Mouse (Mus musculus) neural tube, embryonic 10.5 days (tissue): ENCODE data around the gene Sulf2.

Experiments
- DNase-seq: peaks from one replicate; pipeline ENCODE4 v3.0.0-alpha.2; 2017; ENCODE audit warnings: low spot score; ENCODE audit errors: extremely low spot score

Sulf2 gene

DNA sequence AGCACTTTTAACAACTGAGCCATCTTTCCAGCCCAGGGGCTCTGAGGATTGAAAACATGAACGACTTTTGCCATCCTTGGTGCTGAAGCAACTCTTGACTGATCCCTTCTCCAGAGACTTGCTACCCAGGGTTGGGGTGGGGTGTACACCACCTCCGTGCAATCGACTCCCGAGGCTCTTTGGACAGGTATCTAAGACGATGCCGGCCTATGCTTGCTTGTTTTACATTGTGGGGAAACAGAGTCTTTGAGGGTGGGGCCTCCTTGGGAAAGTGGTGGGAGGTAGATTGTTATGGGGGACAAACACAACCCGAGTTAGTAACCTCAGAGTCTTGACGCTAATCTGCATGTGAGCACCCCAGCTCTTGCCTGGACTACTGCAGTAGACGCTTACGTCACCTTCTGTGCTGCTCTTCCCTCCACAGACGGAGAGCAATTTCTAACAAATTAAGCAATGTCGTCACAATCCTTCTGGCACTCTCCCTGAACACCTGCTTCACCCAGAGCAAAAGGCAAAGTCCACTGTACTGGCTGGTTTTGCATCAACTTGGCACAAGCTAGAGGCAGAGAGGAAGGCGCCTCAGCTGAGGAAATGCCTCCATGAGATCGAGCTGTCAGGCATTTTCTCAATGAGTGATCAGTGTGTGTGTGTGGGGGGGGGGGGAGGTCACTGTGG lies 33.6 kb downstream of the Sulf2 start:
- no peak for DNase-seq

DNA sequence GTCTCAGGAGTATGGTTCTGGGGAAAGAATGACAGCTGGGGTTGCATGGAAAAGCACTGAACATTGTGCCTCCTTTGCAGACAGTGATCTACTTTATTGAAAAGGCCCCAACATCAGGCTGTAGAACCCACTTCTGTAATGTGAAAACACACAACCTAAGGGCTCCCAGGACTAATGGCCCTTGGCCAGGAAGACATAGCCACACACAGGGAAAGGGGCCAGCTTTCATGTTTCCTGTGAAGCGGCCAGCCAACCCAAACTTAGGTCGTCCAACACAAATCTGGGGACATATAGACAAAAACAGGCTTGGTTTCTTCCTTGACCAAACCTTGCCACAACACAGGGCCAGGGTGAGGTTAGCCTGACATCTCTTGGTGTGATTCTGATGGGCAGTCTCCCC lies 35.5 kb downstream of the Sulf2 start:
- DNase-seq: no peak

DNA sequence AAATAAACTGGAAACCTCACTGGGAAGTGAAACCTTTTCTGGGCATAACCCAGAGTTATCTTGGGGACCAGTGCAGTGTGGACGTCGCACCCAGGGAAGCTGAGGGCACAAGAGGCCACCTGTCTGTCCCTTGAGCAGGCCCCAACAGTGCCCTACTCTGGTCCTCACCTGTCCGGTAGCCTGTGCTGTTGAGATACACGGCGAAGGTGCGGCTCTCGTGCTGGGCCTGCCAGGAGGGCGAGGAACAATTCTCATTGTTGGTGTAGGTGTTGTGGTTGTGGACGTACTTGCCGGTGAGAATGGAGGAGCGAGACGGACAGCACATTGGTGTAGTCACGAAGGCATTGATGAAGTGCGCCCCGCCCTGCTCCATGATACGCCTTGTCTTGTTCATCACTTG lies 38.8 kb downstream of the Sulf2 start:
- DNase-seq: no peak

DNA sequence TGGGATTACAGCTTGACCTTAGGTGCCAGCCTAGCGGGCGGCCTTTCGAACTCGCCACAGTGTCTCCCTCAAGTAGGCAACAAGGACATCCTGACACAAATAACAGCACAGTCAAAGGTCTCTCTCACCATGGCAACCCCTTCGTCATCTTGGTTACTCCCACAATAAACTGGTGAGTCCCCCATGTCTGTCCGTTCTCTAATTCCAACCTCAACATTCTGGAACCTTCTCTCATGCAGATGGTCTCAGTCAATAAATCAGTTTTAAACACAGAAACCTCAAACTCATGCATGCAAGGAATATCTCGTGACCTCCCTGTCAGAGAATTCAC lies 39.2 kb downstream of the Sulf2 start:
- DNase-seq: no peak

DNA sequence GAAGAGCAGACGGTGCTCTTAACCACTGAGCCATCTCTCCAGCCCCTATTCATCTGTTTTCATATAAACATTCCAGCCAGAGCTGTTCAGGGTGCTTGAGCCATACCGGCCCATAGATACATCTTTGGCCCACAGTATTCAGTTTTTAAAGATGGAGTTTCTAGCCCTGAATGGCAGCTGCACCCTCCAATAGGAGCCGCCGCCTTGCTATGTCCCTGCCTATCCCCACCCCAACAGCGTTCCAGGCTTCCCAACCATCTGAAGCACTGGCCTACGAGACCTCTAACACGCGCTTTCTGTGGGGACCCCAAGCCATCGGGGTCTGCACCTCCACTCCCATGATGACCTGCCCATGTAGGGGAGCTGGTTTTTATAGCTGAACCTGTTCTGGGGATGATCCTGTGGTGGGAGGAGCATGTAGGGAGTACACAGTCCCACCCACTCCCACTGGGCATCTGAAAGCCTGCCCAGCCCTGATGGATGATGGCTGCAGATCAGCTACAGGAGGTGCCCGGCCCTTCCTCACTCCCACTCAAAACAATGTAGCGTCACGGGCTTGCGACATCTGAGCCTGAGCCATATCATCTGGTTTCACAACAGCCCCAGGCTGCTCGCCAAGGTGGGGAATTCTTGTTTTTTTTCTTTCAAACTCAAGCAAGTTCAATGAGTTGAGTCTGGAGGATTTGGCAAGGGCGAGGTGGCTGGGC lies 39.7 kb downstream of the Sulf2 start:
- no peak for DNase-seq

DNA sequence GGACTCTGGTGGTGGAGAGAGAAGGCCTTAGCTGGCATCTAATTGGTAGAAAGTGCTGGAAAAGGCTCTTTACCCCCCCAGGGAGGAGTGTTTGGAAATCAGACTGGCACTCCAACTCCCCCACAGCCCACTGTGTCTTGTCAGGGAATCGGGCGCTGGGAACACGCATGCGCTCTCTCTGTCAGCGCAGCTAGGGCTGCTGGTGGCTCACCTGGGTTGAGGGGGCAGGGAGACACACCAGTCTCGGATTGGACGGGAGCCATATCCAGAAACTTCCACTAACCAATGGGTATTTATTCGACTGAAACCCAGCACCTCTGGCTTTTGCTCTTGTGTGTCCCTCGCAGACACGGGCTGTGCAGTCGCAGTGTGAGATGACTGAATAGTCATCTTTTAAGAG lies 42.5 kb downstream of the Sulf2 start:
- DNase-seq: no peak

DNA sequence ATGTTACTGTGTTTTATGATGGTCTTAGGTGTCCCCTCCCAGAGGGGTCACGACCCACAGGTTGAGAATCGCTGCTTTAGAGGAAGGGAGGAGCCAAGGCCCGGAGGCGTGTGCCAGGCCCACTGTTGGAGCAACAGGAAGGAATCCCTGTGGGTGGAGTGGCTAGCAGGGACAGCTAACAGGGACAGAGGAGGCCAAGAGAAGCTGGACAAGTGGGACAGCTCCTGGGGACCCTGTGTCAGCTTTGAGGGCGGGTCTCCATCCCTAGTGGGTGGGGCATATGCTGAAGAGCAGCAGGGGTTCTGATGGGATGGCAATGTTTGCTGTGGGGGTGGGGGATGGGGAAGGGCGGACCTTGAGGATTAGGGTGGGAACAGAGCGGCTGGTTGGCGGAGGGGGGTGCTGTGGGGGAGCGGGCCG lies 43.6 kb downstream of the Sulf2 start:
- DNase-seq: no peak

DNA sequence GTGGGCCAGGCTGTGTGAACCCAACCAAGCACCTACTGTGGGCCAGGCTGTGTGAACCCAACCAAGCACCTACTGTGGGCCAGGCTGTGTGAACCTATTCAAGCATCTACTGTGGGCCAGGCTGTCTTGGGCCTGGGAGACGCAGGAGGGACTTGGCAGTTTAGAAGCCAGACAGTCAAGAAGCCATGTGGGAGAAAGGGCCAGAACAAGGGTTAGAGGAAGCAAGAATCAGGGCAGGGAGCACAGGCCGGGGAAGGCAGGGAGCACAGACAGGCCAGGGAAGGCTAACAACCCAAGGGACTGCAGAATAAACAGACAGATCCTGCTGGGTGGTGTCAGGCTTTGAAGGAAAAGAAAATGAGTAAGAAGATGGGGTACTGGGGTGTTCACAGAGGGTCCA lies 44.2 kb downstream of the Sulf2 start:
- DNase-seq: no peak

DNA sequence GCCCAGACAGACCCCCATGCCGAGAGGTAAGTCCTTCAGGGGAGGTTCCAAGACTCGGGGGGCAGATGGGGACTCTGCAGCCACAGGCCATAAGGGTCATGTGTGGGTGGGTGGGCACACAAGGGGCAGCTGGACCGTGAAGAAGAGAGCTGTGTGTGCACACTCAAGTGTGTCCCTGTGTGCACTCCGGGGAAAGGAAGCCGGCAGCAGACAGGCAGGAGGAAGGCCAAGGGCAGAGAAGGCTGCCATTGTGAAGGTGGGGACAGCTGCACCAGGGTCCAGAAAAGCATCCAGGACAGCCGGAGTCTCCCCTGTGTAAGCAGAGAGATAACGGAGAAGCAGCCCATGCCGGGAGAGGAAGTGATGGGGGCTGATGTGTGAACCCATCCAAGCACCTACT lies 44.7 kb downstream of the Sulf2 start:
- DNase-seq: no peak

DNA sequence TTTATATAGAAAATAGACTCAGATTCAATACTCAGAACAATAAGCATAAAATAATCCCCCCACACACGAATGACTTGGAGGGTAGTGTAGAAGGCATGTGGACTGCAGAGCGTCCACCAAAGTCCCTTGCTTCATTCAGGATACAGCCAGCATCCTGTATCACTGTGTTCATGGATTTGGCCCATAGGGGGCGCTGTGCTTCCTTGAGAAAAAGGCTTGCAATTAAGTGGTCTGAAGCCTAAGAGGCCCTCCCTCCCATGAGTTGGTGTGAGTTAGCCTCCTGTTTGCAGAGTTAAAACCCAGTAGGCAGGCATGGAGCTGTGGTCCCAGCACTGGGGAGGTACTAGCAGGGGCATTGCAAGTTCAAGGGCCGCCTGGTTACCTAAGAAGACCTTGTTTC lies 47.1 kb downstream of the Sulf2 start:
- peak; percentile 92 for DNase-seq

DNA sequence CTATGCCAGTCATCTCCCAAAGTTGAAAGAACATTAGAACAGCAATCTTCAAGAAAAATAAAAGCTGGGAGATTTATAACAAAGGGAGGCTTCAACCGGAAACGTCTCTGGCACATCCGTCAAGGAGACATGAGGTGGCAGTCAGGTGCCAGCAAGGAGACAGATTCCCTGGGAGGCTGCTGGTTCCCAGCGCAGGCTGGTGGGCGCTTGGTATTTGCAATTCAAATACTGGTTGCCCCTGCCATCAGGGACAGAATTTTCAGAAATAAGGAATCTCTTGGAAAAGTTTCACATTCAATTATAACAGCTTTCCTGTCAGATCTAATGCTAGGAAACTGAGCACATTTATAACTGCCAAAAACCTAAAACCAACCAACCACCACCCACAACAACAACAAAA lies 47.6 kb downstream of the Sulf2 start:
- no peak for DNase-seq

DNA sequence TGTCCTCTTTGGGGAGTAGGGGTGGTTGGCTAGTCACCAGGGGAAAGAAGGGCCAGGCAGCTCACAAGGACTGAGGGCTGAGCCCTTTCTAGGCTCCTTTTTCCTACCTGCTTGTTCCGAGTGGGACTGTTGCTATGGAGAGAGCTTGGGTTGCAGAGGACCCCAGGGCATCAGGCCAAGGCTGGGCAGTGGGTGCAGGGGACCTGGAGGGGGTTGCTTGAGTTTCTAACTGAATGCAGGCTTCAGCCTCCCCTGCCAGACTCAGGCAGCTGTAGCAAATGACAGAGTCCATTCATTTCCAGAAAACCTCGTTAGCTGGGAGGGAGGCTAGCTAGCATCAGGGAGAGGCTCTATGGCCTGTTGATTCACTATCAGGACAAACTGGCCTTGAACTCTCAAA lies 48.8 kb downstream of the Sulf2 start:
- no peak for DNase-seq

DNA sequence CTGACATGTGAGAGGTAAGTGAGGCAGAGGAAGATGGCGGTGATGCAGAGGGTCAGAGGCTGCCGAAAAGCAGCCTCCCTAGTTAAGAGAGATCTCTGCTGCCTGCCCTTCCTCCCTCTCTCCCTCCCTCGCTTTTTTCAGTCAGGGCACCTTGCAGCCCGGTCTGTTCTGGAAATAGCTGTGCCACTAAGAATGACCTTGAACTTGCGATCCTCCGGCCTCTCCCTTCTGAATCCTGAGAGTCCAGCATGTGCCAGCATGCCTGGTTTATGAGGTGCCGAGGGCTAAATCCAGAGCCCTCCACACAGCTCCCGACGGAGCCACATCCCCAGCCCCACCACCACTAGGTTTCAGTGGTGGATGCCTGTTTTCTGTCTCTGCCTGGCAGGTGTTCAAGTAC lies 49.6 kb downstream of the Sulf2 start:
- no peak for DNase-seq

DNA sequence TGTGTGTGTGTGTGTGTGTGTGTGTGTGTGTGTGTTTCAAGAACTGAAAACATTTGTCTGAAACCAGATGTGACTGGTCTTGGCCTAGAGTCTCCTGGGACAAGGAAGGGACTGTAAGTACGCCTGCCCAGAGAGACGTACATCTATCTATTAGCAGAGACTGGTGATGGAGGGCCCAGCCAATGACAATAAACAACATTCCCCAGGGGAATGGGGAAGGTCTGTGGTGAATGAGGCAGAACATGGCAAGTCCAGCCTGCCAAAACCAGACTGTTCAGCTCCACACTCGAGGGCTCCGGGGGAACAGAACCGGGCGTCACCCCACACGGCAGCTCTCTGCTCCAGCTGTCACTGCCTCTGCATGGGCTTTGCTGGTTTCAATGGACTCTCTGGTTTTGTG lies 52.6 kb downstream of the Sulf2 start:
- no peak for DNase-seq

DNA sequence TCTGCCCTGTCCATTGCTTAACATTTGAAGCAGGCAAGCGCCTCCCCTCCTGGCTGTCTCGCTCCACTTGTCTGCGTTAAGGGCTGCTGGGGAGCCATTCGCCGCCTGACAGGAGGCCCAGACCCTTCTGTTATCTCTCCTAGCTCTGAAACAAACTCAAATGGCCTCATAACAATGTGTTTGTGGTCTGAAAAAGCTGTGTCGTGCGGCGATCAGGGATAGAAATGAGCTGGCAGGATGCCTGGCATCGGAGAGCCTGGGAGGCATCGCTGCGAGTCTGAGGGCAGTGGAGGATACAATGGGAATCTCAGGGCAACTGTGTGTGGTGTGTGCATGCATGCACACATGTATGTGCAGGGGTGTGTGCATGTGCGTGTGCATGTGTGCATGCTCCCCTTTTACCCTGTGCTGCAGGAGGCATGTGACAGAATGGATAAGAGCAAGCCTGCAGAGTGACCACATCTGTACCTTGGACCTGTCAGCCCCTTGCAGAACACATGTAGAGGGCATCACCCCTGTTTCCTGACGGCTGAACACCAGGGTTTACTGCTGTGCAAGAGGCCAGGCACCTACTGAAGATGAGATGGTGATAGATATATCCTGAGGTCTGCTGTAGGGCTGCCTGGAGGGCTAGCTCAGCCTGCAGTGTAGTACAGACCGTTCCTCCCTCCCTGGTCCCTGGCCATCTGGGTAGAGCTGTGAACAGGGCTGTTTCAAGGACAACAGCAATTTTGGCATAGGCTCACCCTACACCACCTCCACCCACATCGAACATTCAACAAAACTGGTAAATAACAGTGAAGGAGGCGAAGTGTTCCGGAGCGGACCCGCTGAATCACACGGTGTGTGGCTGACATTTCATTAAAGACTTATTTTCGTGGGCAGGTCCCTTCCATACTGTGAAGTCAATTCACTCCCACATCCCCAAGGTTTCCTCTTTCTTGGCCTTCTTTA lies 54.9 kb downstream of the Sulf2 start:
- no peak for DNase-seq

DNA sequence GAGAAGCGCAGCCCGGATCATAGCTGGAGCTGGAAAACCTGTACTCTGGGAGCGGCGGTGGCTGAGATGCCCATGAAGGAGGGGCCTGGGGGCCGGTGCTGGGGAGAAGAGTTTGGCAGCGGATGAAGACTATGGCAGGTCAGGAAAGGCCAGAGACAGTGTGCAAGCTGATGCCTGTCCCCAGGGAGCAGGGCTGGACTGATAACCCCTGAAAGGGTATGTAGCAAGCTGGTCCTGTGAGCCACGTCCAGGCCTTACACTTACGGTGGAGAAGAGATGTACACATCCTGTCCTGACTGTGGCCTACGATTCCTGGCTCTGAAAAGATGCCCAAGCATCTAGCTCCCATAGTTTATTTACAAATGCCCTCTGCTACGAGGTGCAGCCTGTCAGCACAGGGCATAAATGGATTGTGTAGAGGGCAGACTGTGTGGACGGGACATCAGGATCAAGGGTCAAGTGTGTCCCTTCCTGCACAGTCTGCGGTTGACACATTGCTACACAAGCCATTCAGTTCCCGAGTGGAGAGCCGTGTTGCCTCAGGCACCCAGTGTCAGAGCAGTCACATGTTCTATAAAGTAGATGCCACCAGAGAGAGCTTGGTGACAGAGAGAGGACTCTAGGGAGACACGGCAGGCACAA lies 57.0 kb downstream of the Sulf2 start:
- no peak for DNase-seq

DNA sequence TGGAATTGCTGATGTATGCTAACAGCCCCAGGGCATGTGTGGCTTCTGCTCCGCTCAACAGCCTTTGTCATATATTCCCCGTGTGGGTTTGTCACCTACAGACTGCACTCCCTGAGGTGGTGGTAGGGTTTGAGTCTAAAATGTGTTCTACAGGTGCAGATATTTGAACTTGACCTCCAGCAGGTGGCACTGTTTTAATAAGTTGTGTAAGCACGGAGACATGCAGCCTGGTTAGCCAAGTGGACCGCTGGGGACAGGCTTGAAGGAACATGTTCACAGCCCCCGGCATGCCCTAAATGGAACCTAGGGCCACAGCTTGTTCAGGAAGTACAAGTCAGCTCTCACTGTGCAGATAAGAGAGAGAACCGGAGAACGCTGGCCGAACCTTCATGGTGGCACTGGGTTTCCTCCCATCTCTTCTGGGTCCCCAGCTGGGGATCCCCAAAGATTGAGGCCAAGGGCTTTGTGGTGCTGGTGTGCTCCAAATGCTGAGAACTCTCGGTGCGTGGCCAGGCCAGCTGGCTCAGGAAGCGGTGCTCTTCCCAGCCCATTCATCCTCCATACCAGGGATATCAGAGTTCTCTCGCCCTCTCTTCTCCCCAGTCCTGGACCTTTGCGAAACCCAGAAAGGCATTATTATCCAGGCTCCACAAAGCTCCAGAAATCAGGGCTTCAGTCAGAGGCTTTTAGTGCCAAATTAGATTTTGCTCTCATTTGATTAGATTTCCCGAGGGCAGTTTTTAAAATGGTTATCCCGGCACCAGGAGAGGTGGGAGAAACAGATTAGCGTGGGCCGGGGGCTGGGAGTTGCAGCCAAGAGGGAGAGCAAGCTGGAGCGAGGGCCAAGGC lies 57.8 kb downstream of the Sulf2 start:
- no peak for DNase-seq

DNA sequence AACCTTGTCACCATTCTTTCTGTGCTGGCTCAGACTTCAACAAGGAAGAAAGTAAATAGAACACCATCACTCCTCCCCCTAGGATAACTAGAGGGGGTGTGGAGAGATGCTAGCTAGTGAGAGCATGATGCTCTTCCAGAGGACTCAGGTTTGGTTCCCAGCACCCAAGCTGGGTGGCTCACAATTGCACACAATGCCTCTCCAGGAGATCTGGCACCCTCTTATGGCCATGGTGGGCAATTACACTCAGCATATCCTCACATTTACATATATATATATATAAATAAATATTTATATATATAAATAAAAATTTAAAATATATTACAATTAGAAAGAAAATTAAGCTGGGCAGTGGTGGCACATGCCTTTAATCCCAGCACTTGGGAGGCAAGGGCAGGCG lies 58.6 kb downstream of the Sulf2 start:
- DNase-seq: no peak

DNA sequence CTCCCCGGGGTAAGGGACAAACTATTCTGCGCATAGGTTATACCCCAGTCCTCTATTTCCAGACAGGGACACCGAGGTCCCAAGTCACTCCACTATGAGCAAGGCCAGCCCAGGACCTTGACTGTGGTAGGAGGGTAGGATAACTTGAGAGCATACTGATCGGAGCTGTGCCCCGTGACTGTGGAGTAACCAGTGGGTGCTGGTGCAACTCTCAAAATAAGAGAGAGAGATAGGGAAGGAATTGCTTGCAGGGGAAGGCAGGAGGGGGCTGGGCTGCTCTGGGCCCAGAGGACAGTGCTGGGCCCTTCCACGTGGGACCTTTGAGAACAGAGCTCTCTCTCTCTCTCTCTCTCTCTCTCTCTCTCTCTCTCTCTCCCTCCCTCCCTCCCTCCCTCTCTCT lies 59.2 kb downstream of the Sulf2 start:
- DNase-seq: no peak

DNA sequence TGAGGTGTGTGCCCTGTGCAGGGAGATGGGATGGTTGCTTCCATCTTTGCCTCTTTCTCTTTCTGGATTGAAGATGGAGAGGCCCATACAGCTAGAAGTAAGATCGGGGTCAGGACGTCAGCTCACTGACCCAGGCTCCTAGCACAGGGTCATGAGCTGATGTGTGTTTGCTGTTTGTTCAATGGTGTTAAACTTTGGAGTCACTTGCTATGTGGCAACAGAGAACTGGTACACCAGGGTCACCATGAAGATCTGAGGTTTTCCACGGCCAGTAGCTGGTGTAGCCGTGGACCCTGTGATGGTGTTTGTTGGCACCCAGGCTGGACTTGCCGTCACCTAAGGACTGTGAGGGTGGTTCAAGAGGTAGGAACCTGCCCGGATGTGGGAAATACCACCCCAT lies 63.1 kb downstream of the Sulf2 start:
- DNase-seq: no peak

DNA sequence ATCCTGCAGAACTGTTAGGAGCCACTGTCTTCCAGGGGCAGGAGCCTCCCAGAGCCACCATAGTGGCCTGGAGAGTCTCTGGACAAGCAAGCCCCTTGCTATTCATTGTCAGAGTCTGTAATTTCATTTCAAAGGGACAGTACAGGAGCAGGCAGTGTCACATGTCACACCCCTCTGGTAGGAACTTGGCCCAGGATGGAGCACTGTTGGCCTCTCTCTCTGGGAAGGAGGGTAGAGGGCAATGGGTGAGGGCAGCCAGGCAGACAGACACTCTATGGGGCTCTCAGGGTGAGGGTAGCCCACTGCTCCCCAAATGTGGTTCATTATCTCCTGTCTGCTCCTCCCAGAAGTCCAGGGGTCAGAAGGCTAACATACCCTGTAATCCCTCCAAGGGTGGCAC lies 63.9 kb downstream of the Sulf2 start:
- DNase-seq: no peak
